Mouse (Mus musculus) 3T3-L1 (cell line): ENCODE results near the gene Sco2.

Experiments
- DNase-seq: peaks from one replicate; pipeline ENCODE4 v3.0.0-alpha.2; 2015; ENCODE audit warnings: low read depth, low spot score

The Sco2 gene

DNA sequence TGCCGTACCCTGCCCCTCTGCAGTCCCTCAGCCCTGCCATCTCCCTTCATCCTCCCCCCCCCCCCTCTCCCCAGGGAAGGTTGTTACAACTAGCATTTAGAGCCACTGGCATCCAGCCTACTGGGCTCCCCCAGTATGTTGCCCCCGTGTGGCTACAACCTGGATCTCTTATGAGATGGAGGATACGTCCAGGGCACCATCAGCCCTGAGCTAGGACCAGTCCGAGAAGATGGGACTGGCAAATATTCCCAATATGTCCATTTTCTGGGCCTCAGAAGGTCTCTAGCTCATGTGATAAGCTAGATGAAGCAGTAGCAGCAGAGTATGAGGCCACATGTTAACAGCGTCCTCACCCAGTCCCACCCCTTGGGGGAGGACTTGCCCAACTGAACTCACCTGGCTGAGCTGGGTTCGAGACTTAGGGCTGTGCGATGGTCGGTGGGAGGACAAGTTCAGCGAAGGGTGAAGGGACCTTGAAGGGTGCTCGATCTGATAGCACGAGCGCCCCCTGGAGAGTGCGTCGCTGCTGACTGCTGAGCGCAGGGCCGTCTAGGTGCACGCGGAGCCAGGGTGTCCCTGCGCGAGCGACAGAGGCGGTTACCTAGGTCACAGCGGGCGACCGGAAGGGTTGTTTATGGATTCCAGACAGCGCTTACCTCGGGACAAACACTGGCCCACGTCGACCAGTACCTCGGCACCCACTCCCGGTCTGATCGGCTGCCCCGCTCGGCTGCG is 452 bp downstream of the Sco2 start:
- DNase-seq: peak; percentile 86

DNA sequence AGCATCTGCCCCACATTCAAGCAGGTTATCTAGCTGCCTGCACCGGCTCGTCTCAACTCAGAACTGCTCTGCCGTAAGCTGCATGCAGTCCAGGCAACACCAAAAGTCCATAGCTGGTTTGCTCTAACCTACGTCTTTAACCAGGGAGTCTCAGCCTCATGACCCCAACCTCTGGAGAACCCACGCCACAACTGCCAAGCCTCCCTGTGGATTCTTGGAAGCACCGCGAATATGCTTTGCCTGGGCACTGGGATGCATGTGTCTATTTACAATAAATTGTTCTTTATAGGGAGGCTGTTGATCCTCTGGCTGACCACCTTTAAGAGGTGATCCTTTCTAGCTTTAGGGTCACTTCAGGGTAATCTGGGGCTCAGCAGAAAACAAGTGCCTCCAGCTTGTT is 1.1 kb downstream of the Sco2 start:
- no peak for DNase-seq

DNA sequence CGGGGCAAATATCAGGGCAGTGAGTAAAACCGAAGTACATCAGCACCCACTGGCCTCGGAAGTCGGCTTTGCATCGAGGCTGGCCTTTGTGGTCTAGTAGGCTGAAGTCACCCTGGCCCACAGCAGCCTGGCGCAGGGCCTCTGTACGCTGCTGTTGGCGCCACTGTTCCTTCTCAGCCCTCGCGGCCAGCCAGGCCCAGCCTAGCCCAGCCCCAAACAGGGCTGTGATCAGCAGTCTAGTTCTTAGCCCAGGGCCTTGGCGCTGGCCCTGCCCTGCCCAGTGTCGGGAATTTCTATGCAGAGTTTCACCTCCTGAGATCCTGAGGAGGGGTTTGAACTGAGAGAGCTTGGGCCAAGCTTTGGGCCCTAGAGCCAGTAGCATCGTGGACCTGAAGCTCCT is 1.6 kb downstream of the Sco2 start:
- no peak for DNase-seq

DNA sequence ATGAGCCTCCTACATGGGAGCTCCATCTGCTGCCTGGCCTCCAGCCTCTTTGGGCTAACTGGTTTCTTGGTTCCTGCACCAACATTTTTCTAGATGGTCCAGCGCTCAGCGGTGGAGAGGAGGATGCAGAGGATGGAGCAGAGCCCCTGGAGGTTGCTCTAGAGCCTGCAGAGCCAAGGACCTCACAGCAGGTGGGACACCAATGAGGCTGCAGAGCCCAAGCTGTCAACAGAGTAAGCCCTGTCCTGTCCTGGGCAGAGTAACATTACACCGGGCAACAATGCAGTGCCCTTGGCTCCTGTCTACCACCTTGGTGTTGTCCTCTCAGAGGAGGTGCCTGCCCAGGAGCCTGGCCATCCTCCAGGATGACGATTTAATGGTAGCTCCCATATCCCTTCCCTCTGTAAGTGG is 8.5 kb downstream of the Sco2 start:
- DNase-seq: no peak

DNA sequence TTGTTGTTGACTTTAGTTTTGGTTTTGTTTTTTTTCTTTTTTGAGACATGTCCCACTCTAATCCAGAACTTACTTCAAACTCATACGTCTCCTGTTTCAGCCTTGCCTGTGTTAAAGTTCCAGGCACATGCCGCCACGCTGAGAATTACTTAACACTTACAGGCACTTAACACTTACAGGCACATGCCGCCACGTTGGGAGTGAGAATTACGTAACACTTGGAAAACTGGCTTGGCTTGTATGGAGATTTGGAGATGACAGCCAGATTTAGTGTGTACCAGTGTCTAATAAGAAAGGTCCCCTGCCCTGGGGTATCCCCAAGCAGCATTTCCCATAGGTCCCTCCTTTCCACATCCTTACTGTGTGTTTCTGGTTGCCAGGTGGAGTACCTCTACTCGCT is 10.6 kb downstream of the Sco2 start:
- no peak for DNase-seq

DNA sequence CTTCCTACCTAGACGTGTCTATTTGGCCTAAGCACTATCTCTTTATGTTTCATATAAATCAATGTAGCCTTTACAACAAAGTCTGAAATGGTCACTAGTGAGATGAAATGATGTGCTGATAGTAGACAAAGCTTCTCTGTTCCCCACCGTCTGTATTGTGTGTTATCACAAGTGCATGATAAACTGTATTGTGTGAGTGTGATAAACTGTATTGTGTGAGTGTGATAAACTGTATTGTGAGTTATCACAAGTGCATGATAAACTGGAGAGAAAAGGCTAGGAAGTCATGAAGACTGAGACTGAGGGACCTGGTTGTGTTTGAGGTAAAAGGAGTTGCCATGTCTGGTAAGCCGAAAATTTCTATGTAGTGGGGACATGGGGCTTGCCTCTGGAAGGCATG is 14.9 kb downstream of the Sco2 start:
- DNase-seq: no peak

DNA sequence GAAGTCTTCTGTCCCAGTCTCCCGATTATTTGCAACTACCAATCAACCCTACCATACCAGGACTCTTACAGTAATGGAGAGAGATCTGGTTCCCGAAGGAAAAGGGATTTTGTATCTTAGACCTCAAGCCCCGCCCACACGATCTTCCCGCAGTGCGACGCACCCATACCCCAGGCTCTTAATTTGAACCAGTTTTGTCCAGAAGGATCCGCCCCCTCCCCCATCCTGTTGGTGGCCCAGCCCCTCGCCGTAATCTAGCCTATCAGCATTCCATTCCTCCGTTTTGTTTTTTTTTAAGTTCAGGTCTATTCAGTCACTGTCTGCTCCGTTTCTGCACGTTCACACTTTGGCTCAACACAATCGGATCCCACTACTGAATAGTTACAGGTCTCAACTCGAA is 17.3 kb downstream of the Sco2 start:
- DNase-seq: peak; percentile 99

DNA sequence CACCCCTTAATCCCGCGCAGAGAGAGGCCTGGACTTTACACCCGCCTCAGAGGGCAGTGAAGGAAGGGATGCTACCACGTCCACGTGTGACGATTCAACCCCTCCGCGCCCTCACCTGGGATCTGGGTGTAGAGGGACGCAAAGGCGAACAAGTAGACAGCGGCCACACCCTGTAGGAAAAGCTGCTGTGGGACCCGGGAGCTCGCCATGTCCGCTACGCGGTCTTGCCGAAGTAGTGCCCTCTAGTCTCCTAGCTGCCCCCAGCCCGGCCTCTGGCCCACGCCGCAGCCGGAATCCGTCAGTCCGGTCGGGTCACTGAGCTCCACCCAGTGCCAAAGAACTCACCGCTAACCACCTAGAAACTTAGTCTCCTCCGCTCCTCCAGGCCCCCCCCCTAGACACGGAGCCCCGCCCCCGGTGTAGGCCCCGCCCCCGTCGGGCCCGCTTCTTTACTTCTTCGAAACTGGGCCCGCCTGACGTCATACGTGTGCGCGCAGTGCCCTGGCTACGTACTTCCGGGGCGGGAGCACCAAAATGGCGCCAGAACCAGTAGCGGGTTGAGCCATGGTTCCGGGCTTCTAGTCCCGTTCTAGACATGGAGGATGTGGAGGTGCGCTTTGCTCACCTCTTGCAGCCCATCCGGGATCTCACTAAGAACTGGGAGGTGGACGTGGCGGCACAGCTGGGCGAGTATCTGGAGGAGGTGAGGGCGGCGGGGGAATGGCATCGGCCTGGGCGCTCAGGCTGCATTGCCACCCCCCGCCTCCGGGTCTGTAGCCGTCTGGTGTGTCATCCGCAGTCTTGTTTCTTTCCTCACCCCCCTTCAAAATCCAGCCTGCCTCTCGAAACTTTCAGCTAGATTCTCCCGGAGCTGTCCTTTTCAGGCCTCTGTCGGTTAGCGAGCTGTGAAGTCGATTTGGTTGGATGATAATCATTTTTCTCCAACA is 18.1 kb downstream of the Sco2 start, which contains the start of the genes Lmf2 and Ncaph2:
Gene Lmf2 (minus strand): TSS at position 419 of the 947 bp plus-strand sequence.
Gene Ncaph2 (plus strand): TSS at position 479 of the 947 bp plus-strand sequence.
- DNase-seq: peak; percentile 95

DNA sequence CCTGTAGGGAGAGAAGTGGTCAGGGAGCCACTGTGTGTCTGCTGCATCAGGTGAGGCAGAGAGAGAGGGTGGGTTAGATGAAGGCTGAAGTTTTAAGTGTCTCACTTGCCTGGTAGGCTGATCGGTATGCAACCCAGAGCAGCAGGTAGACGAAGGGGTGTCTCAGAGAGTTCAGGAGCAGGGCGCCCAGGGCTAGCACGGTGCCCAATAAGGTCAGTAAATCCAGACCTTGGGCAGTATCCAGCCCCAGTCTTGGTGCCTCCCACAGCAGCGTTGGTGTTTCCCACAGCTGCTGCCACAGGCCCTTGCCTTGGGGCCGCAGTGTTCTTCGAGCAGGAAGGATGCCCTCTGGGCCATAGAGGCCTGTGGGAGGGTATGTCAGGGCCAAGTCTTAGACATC is 19.2 kb downstream of the Sco2 start:
- no peak for DNase-seq

DNA sequence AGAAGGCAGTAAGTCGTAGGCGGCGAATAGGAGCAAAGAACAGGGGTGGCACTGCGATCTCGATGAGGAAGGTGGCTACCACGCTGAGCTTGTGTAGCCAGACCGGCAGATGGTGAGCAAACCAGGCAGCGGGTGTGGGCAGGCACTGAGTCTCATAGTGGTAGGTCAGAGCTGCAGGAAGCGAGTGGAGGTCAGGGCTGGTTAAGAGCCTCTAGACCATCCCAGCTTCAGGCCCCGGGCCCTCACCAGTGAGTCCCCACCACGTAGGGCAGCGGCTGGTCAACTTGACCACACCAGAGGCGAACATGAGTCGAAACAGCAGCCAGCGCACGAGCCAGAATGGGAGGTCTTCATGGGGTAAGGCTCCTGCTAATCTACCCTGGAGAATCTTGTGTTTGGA is 19.8 kb downstream of the Sco2 start:
- DNase-seq: no peak

DNA sequence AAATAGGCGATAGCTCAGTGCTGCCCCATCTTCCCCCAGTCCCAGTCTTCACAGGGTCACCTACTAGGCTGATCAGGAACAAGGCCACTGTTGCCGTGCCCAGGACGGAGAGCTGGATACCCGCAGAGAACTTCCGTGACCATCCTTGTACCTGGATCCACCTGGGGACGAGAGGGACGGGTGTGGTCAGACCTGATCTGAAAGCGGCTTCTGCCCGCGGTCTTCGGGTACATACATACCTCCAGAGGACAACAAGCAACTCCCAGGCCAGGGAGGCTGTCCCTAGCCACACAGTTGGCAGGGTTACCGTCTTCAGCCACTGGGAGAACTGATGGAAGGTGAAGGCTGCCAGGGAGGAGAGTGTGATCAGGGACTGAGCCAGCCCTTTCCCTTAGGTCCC is 20.9 kb downstream of the Sco2 start:
- DNase-seq: no peak

DNA sequence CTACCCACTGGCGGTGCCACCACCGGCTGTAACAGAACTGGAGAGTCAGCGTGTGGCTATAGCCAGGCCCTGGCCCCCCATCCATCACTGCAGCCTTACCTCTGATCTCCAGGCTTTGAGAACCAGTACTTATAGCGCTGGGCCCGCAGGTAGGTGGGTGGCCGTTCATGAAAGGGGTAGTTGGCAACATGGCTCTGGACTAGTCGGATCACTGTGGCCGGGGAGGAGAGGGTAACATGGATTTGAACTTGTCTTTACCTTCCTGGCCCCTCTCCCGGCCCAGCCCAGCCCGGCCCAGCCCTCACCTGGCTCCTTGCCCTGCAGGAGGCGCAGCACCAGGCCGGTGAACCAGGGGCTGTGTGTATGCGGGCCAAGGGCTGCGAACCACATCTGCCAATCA is 21.6 kb downstream of the Sco2 start:
- DNase-seq: no peak

DNA sequence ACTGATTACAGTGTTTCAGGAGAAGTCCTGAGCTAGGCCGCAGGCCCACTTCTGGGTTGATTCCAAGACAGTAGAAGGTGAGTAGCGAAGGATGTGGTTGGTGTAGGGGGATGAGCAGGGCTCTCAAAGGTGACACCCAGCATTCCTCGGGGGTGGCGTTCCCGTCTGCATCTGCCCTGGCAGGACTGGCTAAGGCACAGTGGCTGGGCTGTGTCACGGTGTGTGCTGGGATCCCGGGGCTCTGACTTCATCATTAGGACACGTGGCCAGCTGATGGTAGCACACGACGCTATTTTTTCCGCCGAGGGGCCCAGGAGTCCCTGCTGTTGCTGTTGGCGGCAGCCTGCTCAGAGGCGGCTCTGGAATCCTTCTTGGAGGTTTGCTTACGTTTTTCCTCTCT is 22.3 kb downstream of the Sco2 start:
- DNase-seq: no peak

DNA sequence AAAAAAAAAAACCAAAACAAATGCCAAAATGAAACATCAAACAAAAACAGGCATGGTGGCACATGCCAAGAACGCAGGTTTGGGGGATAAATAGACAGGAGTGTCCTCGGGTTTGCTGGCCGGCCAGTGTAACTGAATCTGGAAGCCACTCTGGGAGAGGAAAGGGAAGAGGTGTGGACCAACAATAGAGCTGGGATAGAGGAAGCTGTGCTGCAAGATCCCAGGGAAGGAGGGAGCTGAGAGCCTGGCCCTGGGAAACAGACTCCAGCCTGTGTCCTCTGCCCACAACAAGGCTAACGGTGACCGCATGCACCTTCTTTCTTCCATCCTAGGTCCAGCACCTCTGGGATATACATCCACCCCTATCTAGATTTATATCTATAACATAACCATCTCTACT is 23.2 kb downstream of the Sco2 start:
- no peak for DNase-seq

DNA sequence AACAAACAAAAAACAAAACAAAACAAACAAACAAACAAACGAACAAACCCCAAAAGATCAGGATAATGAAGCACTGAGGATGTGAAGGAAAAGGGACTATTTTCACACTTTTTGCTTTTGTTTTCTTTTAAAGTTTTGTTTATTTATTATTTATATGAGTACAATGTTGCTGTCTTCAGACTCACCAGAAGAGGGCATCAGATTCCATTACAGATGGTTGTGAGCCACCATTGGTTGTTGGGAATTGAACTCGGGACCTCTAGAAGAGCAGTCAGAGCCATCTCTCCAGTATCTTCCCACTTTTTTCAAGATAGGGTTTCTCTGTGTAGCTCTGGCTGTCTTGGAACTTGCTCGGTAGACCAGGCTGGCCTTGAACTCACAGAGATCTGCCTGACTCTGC is 30.3 kb downstream of the Sco2 start:
- peak; percentile 20 for DNase-seq

DNA sequence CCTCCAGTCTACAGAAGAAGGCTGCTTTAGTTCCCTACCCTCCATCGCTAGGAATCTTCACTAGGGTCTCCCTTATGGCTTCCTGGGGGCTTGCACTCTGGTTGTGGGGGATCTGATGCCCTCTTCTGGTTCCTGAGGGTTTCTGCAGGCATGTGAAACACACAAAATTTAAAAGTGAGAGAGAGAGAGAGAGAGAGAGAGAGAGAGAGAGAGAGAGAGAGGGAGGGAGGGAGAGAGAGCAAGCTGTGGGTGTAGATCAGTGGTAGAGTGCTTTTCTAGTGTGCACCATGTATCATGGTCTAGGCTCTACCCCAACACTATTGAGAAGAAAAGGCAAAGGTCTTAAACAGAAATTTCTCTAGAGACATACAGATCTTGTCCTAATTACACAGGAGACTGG is 32.0 kb downstream of the Sco2 start:
- DNase-seq: no peak

DNA sequence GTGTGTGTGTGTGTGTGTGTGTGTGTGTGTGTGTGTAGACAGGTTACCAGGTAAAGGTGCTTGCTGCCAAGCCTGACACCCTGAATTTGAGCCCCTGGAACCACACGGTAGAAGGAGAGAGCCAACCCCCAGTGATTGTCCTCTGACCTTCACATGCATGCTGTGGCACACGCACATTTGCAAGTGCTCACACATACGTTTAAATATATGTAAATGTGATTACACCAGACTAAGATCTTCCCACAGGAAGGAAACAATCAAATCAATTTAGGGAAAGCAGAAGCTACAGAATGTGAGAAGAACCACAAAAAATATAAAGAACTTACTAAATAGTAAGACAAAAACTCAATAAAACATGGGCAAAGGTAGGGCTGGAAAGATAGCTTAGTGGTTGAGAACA is 33.5 kb downstream of the Sco2 start:
- DNase-seq: no peak

DNA sequence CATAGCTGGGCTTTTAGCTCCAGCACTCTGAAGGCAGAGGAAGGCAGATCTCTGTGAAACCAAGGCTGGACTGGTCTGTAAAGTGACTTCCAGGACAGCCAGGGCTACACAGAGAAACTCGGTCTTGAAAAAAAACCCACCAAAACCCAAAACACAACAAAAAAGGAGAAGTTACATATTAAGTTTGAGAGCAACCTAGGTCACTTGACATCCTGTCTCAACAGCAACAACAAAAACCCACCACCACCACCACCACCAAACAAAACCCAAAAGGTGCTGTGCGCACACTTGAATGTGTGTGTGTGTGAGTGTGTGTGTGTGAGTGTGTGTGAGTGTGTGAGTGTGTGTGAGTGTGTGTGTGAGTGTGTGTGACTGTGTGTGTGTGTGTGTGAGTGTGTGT is 34.0 kb downstream of the Sco2 start:
- no peak for DNase-seq

DNA sequence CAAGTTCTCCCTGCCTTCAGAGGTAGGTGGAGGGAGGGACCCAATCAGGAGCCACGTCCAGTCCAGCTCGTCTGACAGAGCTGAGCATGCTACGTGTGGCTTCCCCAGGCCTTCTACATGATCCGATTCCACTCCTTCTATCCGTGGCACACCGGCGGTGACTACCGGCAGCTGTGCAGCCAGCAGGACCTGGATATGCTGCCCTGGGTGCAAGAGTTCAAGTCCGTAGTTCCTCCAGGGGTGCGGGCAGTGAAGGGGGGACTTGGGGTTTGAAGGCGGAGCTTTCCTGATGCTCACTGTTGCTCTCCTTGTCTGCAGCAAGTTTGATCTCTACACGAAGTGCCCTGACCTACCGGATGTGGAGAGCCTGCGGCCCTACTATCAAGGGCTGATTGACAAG is 37.2 kb downstream of the Sco2 start:
- DNase-seq: no peak

DNA sequence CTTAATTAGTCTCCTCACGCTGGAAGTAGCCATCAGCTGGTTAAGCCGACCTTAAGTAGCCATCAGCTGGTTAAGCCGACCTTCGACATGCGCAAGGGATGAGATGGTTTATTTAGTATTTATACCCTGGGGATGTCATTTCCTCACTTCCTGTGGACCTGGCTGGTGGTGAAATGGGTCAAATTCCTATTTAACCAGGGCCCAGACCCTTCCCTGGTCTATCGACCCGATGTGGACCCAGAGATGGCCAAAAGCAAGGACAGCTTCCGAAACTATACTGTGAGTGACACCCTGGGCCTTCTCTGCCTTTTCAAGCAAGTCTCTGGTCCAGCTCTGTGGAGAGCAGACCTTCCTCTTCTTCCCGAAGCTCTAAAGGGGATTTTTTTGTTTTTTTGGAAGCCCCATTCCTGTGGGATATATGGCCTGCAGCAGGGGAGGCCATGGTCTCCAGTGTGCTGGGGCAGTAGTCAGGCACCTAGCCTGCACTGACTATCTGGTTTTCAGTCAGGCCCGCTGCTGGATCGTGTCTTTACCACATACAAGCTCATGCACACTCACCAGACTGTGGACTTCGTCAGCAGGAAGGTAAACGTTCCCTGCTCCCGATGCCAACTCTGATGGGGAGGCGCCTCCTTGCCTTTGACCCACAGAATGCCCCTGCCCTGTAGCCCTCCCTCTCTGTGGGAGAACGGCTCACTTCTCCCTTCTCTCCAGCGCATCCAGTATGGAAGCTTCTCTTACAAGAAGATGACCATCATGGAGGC is 38.7 kb downstream of the Sco2 start:
- DNase-seq: no peak

DNA sequence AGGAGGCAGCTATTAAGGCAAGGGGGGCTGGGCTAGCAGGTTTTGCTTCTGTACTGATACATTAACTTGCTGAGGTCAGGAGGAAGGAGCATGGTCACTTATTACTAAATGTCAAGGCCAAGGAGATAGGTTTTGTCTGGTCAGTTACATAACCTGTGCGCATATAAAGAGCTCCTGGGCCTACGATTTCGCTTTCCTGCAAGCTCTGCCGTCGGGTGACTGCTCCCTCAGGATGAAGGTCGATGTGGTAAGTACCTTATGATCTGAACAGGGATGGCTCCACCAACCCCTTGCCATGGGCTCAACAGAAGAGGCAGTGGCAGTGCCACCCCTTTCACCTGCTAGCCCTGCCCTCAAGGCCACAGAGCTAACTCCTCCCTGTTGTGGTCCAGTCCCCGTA is 39.4 kb downstream of the Sco2 start, which contains the start of gene Miox:
Gene Miox (plus strand): TSS at position 128 of the 400 bp plus-strand sequence.
- no peak for DNase-seq

DNA sequence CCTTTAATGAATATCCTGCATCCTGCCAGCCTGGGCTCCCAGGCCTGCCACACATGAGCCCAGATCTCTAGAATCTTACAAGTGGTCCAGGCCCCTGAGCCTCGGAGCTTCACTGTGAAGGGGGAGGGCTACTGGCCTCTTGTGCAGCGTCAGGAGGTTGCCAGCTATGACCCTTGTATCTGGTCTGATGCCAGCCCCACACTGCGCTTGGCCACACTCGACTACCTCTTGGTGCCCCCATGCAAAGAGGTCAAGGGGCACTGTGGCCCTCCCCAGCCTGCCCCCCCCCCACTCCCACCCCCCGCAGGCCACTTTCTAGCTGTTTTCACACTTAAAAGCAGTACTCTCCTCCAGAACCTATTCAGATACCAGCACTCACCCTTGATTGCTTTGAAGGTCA is 47.2 kb downstream of the Sco2 start:
- no peak for DNase-seq
